Mouse (Mus musculus): ENCODE measurements around the gene Cpsf6. TPM values are rescaled to one million over a fixed set of nuclear protein-coding genes. Genes with fewer than 3 reads are reported as not detected.

The Cpsf6 gene
- polyA plus RNA-seq, 1 experiment: 51.9 TPM

GRCm38 (mm10) chr10:117298336-117298735, 81.5 kb downstream of the Cpsf6 start:
- no peaks in the 10 kb centered on the region for H3K27me3 ChIP-seq (ENCODE audit: control insufficient read depth, insufficient read depth, low read length)
- TF ChIP-seq POLR2A (IDR thresholded peaks at IDR 0.05; ENCODE audit: low read depth, low read length): no peak
- no peak for TF ChIP-seq CTCF (IDR thresholded peaks at IDR 0.05; ENCODE audit: extremely low read depth, insufficient read depth, insufficient read length, insufficient replicate concordance)
- H3K27ac ChIP-seq (ENCODE audit: insufficient read depth, low read length): no peak overlapping the region
- H3K4me3 ChIP-seq (ENCODE audit: extremely low read depth, insufficient read depth, insufficient read length): no peak overlapping the region
- H3K36me3 ChIP-seq (ENCODE audit: control insufficient read depth, insufficient read depth, low read length): no peaks in the 10 kb centered on the region
- peaks cover 2% of the 10 kb centered on the region; the same call in 1 of the 2 replicates for H3K4me1 ChIP-seq (ENCODE audit: control insufficient read depth, insufficient read depth, insufficient read length)
- 86% methylated on average over 6 of the region's 6 CpGs for WGBS
- no peak for DNase-seq (ENCODE audit: low read depth in 1 of 2, low spot score in 2 of 2)

Other genes starting within 250 kb of the Cpsf6 start
- gene Frs2, start 231.5 kb downstream of the Cpsf6 start, polyA plus RNA-seq (2012; rRNA removed): 5.7 and 6.0 TPM in 2 replicates
- 27.5 and 29.4 TPM in 2 replicates for gene Yeats4, start 155.5 kb downstream of the Cpsf6 start, polyA plus RNA-seq (2012; rRNA removed)
- not detected in 2 replicates for gene 9530003J23Rik, start 141.3 kb downstream of the Cpsf6 start, polyA plus RNA-seq (2012; rRNA removed)
- gene Lyz2, start 97.7 kb downstream of the Cpsf6 start, polyA plus RNA-seq (2012; rRNA removed): 672 and 749 TPM in 2 replicates
- gene Lyz1, start 87.1 kb downstream of the Cpsf6 start, polyA plus RNA-seq (2012; rRNA removed): 6.2 and 6.7 TPM in 2 replicates
- 10.1 and 19.0 TPM in 2 replicates for gene Cpm, start 249.5 kb upstream of the Cpsf6 start, polyA plus RNA-seq (2012; rRNA removed)

Data from spleen, adult 2 months (tissue).